Mouse (Mus musculus): ENCODE measurements at regions not wholly inside any gene's neighbourhood (a gene's known extent, or its start where the extent isn't known, plus 50 kb on each side); places are given as distances from the start of the nearest gene placed in this dataset.

DNA sequence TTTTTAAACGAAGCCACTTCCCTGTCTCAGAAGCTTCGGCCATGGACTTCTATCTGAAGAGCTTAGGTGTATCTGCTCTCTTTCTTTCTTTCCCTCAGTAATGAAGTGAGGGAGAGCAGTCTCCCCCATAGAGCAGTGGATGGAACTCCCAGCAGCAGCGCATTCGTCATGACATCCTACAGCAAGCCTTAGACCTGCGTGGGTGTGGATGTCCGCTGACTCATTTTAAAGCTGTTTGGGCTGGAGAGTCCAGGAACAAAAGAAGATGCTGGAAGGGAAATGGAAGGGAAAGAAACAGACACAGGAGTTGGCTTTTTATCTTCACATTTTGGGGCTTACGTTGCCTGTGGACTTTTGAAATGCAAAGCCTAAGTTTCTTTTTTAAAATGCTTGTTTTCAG is 190.3 kb upstream of the Arhgap24 start:
- DNase-seq (ENCODE audit: low spot score) = no peak

DNA sequence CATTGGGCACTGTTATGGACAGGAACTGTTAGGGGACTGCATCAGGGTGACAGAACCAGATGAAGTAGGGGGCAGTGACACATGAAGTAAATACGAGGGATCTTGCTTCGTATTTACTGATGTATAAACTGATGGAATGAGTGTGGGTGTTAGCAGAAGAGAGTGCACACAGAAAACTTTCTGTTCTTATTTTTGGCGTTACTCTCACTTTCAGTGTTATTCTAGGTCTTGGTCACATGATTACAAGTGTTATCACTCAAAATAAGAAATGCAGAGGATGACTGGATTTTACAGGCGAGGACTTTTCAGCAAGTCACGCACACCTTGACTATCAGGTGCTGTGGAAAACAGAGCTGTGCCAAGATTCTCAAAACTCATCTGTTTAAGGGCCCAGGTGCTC is 185.6 kb upstream of the Arhgap24 start:
- DNase-seq (ENCODE audit: low spot score) = no peak

DNA sequence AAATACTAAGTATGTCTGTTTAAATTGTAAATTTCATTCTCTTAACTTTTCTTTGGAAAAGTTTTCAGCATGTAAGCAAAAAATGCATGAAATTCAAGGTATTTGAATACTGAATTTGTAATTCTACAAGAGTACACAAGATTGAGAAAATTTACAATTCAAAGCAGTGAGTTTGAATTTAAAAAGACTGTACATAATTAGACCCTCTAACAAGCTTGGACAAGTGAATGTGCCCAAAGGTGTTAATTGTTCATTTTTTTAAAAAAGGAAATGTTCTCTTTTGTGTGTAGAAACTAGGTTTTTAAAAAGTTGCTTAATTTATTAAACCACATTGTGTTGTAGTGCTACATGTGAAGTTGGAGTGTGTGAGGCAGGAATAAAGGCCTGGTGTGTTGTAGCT is 174.9 kb upstream of the Arhgap24 start:
- DNase-seq (ENCODE audit: low spot score) = no peak

DNA sequence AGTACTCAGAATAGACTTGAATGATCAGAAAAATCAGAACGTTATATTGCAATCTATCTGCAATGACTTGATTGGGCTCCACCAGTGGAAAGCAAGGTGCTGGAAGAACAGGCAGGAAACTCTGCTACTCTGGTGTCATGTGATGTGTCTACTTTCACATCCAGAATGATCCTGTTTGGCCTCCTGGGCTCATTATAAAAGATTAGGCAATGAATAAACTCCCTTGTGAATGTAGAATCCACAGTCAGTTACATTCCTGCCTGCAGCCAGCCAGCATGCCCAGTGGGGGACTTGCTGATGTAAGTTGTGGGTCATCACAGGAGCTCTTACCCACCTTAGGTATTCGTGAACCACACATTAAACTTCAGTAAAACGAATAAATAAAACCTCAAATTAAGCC is 174.5 kb upstream of the Arhgap24 start:
- DNase-seq (ENCODE audit: low spot score) = no peak

DNA sequence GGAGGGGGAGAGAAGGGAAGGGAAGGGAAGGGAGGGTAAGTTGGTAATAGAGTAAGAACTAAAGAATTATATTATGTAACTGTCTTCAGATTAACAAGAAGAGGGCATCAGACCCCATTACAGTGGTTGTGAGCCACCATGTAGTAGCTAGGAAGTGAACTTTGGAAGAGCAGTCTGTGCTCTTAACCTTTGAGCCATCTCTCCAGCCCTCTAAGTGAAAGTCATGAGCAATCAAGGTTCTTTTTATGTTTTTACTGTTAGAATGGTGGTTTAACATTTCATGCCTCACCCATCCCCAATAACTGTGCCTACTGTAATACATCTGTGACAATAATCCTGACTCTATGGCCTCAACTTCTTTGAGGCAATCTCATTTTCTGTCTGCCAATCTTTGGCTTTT is 169.6 kb upstream of the Arhgap24 start:
- no peak for DNase-seq (ENCODE audit: low spot score)

DNA sequence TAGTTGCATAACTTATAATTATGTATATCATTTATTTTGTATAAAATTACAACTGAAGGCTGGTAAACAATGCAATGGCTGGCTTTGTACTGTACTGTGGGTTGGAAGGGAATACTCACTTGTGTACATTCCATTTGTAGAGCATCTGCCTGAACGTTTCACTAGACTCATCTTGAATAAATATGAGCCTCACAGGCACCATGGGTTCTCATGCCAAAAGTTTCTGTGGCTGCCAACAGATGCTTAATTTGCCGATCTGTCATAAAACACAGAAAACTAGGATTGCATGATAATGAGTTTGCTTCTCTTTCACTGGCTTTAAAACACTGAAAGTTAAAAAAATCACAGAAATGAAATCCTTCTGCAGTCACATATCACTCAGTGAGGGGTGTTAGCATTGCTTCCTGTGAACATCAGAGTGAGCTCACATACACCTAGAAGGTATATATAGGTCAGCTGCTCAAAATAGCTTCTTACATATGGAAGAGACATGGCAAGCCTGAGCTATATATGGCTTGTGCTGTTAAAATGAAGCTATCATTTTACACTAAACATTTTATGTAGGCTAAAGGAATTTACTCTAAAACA is 152.9 kb upstream of the Arhgap24 start:
- no peak for DNase-seq (ENCODE audit: low spot score)

DNA sequence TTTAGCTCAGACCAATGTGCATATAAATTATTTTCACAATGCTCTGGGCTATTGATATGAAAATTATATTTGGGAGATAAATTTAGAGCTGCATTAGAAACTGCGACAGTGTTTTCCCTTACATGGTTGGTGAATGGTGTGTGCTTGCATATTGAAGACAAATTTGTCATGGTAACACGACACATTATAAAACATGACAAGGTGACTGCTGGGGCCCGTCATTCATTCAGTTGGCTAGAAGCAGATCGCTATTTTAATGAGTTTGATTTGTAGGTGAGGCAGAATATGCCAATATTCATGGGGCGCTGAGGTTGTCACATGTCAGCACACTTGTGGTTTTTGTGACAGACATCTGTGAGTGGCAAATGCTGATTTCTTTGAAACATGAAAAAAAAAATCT is 147.3 kb upstream of the Arhgap24 start:
- no peak for DNase-seq (ENCODE audit: low spot score)

DNA sequence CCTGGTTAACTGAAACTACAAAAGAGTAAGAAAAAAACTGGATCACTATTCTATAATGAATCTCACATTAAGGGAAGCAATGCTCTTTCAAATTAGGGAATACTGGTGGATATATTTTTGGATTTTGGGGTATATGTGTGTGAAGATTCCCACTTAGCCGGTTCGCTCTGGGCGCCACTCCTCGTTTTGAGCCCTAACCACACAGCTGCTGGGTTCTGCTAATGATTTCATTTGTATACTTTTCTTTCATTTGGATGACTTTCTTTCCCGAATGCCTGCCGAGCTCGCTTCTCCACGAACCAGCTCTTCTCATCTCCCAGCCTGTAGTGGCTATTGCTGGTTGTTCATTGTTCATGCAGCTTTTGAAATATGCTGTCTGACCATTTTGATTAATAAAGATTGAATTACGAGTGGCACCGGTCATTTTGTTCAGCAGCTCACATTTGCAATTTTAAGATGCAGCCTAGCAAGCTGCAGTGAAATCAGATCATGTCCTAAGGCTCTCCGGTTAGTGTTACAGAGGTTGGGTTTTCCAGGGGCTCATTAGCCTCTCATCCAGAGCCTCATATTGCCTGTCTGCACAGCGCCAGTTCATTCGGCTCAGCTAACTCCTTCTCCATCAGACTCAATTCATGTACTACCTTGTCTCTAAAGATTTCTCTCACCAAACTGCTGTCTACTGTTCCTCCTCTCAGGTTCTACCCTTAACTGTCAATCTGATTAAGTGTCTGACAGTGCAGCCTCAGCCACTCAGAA is 146.6 kb upstream of the Arhgap24 start:
- DNase-seq (ENCODE audit: low spot score) = no peak

DNA sequence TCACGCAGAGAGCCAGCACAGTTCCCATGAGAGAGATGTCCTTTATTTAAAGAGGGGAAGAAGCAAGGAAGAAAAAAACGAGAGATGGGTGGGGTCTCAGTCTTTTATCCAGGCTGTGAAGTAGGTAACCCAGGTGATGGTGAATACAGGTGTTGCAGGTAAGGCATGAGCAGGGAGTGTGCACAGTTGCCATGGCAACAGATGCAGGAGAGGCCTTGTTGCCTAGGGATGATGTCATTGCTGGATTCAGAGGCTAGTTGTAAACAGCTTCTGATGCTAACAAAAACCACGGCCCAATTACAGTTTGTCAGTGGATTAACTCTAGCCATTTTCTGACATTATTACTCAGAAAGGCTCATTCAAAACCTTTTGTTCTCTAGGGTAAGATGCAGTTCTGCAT is 114.7 kb upstream of the Arhgap24 start:
- no peak for DNase-seq (ENCODE audit: low spot score)

DNA sequence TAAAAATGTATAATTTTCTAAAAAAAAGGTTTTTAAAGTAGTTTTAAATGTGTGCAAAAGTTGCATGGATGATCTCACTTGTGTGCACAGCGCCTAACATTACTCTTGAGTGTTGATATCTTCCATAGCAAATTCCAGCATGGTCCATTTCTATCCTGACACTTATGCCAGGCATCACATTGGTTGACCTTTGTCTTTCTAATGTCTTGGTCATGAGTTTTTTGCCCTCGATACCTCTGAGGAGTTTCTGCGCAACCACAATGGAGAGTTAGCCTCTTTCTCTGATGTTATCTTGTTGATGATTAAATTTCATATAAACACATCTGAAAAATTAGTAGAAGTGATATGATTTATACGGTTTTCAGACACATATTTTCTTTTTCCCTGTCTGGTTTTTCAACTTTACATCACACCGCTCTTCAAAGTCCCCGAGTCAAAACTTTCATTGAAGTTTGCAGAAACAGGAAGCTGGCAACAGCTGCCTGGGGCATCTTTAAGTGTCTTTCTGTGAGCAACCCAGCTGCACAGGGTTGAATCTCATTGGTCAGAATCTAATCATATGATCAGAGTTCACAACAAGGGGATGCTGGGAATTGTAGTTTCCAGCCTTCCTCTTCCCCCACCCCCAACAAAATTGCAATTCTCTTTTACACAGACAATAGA is 107.8 kb upstream of the Arhgap24 start:
- DNase-seq (ENCODE audit: low spot score) = no peak

DNA sequence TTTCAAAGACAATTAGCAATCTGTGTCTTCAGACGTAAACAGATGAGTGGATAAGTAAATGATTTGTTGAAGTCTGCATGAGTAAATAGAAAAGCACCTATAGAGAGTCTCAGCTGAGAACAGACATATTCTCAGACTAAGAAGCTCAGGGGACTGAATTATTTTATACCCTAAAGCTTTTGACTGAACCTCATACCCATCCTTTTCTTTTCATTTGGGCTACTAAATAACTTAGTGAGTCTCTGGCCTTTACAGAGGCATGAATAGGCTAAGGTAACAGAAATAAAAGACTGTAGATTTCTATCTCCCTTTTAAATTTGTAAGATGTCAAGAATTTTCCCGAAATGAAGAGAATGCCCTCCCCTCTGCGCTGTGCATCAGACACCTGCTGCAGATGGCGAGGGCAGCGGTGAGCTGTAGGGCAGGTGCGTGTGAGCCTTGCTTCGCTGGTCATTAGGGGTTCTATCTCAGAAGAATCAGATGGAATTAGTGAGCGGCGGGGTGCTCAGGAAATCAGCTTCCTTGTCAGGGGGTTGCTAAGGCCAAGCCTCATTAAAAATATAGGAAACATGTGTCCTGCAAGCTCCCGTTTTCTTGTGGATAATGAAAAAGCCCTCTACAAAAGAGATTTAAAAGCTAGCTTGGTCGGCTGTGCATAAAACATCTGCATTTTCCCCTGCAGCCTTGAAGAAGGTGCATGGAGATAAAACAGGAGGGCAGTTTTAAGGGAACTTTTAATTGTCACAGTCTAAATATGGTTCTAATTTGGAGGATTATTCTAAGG is 107.0 kb upstream of the Arhgap24 start:
- no peak for DNase-seq (ENCODE audit: low spot score)

DNA sequence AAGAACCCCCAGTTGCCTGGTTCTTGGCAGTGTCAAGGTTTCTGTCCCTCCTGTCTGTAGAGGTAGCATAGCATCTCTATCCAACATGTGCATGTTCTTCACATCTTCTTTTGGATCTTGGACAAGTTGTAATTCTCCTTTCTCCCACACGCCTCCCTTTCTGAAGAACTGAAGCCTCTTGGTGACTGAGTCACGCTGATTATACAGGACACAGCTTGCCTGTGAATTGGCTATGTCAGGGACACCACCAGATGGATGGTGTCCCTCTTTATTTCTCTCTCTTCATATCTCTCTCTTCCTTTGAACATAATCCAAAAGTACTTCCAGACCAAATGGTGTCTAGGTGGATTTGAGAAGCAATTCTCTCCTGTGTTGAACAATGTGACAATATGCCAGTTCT is 105.9 kb upstream of the Arhgap24 start:
- no peak for DNase-seq (ENCODE audit: low spot score)

DNA sequence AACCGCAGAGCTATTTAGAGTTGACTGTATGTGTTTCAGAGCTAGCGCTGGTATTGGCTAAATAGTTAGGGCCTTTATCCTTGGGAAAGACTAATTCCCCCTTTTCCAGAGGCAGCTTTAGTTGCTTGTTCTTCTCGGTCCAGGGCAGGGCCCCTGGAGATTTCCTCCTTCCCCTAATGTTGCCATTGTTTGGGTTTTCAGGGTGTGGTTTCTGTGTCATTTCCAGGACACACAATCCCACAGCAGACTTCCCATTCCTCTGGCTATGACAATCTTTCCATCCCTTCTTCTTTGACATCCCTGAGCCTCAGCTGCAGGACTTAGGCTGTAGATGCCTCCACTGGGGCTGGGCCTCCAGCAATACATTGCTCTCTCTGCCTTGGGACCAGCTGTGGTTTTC is 87.2 kb upstream of the Arhgap24 start:
- no peak for DNase-seq (ENCODE audit: low spot score)

DNA sequence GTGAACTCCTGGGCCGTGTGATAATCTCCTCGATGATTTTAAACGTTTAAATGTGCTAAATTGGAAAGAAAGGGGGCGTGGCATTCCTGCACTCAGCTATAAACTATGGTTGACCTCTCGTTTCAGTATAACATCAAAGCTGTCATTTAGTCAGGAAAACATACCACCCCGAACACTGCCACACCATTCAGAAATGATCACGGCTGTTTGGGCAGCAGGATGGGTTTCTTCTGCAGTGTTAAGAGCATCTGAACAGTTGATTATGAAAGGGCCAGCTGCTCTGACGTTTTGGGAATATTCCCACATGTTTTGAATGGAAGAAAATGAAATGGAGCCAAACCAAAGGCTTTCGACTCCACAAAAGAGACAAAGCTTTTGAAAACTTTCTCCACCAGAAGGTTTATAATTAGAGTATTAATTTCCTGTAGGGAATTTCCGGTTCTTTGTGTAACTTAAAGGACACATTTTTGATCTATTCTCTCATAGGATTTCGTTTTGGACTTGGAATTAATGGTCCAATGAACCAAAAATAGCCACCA is 85.5 kb upstream of the Arhgap24 start:
- DNase-seq (ENCODE audit: low spot score) = no peak

DNA sequence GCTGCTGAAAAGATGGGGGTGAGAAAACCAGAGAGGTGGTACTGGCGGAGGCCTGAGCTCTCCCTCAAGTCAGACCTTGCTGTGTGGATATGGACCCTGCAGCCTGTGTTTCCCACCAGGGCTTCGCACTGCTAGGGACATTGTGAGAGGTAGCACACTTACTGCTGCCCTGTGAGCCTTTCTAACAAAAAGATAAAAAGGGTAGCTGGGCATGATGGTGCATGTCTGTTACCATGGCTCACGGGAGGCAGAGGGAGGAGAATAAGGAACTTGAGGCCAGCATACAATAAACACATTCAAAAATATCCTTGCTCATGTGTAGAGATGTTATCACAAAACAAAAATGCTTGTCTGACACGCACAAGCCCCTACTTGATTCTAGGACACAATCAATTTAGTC is 82.2 kb upstream of the Arhgap24 start:
- DNase-seq (ENCODE audit: low spot score) = no peak

DNA sequence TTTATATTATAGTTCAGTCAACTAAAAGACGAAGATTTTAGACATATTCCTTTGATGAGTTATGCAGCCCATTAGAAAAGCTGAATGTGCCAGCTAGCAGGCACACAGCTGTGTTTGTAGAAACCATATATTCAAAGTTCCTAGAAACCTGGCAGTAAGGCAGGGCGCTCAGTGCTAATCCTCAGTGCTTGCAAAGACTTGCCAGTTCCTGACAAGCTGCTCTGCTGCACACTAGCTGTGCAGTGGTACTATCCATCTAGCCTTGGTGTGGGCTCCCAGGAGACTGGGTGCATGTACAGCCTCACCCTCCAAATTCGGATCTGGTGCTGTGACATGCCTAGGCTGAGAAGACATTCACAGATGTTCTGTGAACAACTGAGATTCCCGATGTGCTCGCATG is 63.5 kb upstream of the Arhgap24 start:
- no peak for DNase-seq (ENCODE audit: low spot score)

DNA sequence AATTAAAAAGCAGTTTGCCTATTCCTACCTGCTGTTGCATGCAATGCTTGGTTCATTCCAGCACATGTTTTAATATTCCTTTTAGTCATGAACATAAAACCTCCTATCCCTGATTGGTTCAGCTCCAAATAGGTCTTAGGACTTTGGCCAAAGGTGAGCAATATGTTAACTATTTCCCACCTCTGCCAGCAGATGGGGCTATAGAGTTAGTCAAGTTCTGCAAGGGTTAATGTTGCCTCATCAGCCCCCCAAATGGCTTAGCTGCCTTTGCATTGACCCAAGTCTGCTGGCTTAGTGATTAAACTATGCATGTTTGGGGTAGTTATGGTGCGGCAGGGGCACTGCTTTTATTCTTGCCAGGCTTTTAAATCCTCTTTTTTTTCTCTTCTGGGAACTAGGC is 62.1 kb upstream of the Arhgap24 start:
- DNase-seq (ENCODE audit: low spot score) = no peak

DNA sequence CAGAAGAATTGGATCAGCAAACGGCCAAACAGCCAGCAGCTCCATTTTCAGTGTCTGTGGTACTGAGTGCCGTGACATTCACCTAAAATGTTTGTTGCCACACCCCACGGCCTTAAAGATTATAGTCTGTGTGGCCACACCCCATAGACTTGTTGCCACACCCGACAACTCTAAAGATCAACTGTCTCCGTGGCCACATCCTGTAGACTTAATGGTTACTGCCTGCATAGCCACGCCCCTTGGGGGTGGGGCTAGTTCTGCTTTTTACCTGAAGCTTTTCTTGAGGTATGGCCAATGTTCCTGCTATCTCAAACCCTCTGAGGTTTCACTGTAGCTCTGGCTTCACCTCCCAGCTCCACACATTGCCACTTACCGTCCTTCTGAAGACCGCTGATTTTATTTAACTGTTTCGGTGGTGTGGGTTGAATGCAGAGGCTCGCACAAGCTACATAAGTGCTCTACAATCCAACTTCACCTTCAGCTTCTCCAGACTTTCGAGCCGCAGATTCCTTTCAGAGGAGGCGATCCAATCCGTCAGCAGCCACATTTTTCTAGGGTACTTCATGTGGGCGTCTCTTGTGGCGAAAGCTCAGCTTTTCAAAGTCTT is 56.5 kb upstream of the Arhgap24 start:
- DNase-seq (ENCODE audit: low spot score) = no peak

DNA sequence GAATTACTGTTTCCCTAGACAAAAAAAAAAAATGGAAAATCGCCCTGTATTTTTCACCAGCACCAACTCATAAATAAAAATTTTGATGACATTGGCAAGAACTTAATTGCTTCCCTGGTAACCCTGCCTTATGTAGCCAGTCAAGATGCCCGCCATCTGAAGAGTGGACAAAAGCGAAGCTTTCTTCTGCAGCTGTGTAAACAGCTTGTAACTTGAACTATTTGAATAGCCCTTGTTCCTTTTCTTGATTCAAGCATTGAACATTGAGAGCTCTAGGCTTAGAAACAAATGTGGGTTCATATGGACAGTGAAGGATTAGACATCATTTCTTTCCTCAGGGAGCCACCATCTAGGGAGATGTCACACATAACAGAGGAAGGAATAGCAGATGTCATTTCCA is 52.9 kb upstream of the Arhgap24 start:
- DNase-seq (ENCODE audit: low spot score) = no peak

Data from ovary, postnatal 36 days (tissue).